8 mouse cellular contexts compared by ENCODE assay signal in genomic region chr17:53463496-53463840, GRCm38 (mm10). TPM values are rescaled to one million over a fixed set of nuclear protein-coding genes. Genes with fewer than 3 reads are reported as not detected.
A peak's percentile ranks its signal among the peaks of the same experiment; 100 is the strongest.
DNase-seq lines count a peak whose midpoint lies in the region; ATAC-seq and TF ChIP-seq lines count a peak whose summit lies in the region.

No protein-coding gene starts in this region.

- H3K4me3 ChIP-seq in heart, adult 2 months = peak overlapping the region; percentile 32; the same call in 1 of the 2 replicates
- peak overlapping the region; percentile 54 for H3K4me3 ChIP-seq in heart, embryonic 16.5 days (ENCODE audit: low read length)
- H3K4me3 ChIP-seq in liver, postnatal 0 days (ENCODE audit: low read depth, low read length) = peak overlapping the region; percentile 23

- intact Hi-C loops in heart, adult 2 months (cut with DNase I) = loop anchor here (2.0 kb wide), 1 partner anchor 15 kb away; the partner anchor contains the start of gene Rab5a
- intact Hi-C loops in heart, postnatal 14 days (cut with DNase I) = no loop called here

- DNase-seq in heart, adult 2 months = no peak
- DNase-seq in heart, postnatal 14 days = no peak
- DNase-seq in liver, postnatal 0 days = no peak
- DNase-seq in spleen, postnatal 14 days (ENCODE audit: low spot score in 2 of 2) = no peak
- DNase-seq in spleen, postnatal 36 days (ENCODE audit: low spot score in 2 of 2) = no peak

- no peaks in the 10 kb centered on the region for H3K9me3 ChIP-seq in heart, embryonic 16.5 days (replicated peaks; ENCODE audit: control insufficient read depth, low read length)
- no peaks in the 10 kb centered on the region for H3K9me3 ChIP-seq in liver, postnatal 0 days (ENCODE audit: low read length)

- TF ChIP-seq EP300 in heart, adult 2 months (IDR thresholded peaks at IDR 0.05; ENCODE audit: insufficient read depth, low read depth, low read length) = no peak
- TF ChIP-seq EP300 in liver, postnatal 0 days (IDR thresholded peaks at IDR 0.05; ENCODE audit: low read depth) = no peak

- peak; percentile 21 for ATAC-seq in CD4-positive, CD25-positive, alpha-beta regulatory T cell, adult 4 months
- ATAC-seq in heart, embryonic 16.5 days (replicated peaks; ENCODE audit: extremely low read depth, insufficient read depth, low FRiP score) = no peak
- ATAC-seq in liver, postnatal 0 days = no peak
- ATAC-seq in erythroid progenitor cell, adult 5-6 weeks (replicated peaks; ENCODE audit: low FRiP score, poor library complexity, severe bottlenecking) = no peak

- no peak for TF ChIP-seq CTCF in heart, adult 2 months (IDR thresholded peaks at IDR 0.05)
- no peak for TF ChIP-seq CTCF in liver, postnatal 0 days (IDR thresholded peaks at IDR 0.05; ENCODE audit: low read depth)

- no peaks in the 10 kb centered on the region for H3K36me3 ChIP-seq in heart, adult 2 months (ENCODE audit: control insufficient read depth, insufficient read depth, low read length)
- H3K36me3 ChIP-seq in heart, embryonic 16.5 days (ENCODE audit: control insufficient read depth, insufficient read depth) = no peaks in the 10 kb centered on the region
- H3K36me3 ChIP-seq in liver, postnatal 0 days (replicated peaks; ENCODE audit: insufficient read depth, low read length) = no peaks in the 10 kb centered on the region

- no peaks in the 10 kb centered on the region for H3K27me3 ChIP-seq in heart, adult 2 months (ENCODE audit: control insufficient read depth, insufficient read depth, low read length)
- H3K27me3 ChIP-seq in heart, embryonic 16.5 days (ENCODE audit: control insufficient read depth, insufficient read depth, low read length) = no peaks in the 10 kb centered on the region
- H3K27me3 ChIP-seq in liver, postnatal 0 days (ENCODE audit: insufficient read depth, low read length) = no peaks in the 10 kb centered on the region

- H3K79me2 ChIP-seq in heart, adult 2 months (replicated peaks; ENCODE audit: control insufficient read depth, insufficient read depth, low read length) = no peaks in the 10 kb centered on the region

- TF ChIP-seq POLR2A in heart, adult 2 months (IDR thresholded peaks at IDR 0.05; ENCODE audit: insufficient read depth, low read depth, low read length) = no peak

- H3K4me1 ChIP-seq in heart, adult 2 months (ENCODE audit: control insufficient read depth, insufficient read depth, low read length) = peaks cover 2% of the 10 kb centered on the region; the same call in 1 of the 2 replicates
- peaks cover 3% of the 10 kb centered on the region; the same call in 1 of the 2 replicates for H3K4me1 ChIP-seq in heart, embryonic 16.5 days (ENCODE audit: control insufficient read depth, insufficient read depth, low read length)
- no peaks in the 10 kb centered on the region for H3K4me1 ChIP-seq in liver, postnatal 0 days (ENCODE audit: insufficient read depth)

- peak overlapping the region; percentile 1 for H3K9ac ChIP-seq in heart, adult 2 months (ENCODE audit: low read depth, low read length)
- peak overlapping the region; percentile 63 for H3K9ac ChIP-seq in heart, embryonic 16.5 days (ENCODE audit: low read length)
- H3K9ac ChIP-seq in liver, postnatal 0 days (replicated peaks) = no peak overlapping the region

- peak overlapping the region; percentile 68 for H3K4me2 ChIP-seq in heart, embryonic 16.5 days (ENCODE audit: low read depth, low read length)
- peak overlapping the region; percentile 68 for H3K4me2 ChIP-seq in liver, postnatal 0 days (ENCODE audit: low read depth, low read length)

- WGBS in heart, adult 2 months = 12% methylated on average over 7 of the region's 9 CpGs
- 12% methylated on average over 7 of the region's 9 CpGs for WGBS in heart, embryonic 16.5 days
- WGBS in liver, postnatal 0 days (ENCODE audit: insufficient replicate concordance) = 22% methylated on average over 8 of the region's 9 CpGs

- H3K27ac ChIP-seq in heart, adult 2 months = peak overlapping the region; percentile 23; the same call in 1 of the 2 replicates
- no peak overlapping the region for H3K27ac ChIP-seq in heart, embryonic 16.5 days (ENCODE audit: low read length)
- H3K27ac ChIP-seq in liver, postnatal 0 days (ENCODE audit: low read depth) = no peak overlapping the region

RNA-seq across cellular contexts. Expression of gene Efhb, which starts 0.3 kb away (rescaled TPM):
- under 1 TPM; 0.10 to 0.16 TPM for total RNA-seq in heart, adult 2 months (2021)
- polyA plus RNA-seq in heart, adult 2 months (2012; rRNA removed) = 0.10 and 0.12 TPM in 2 replicates
- total RNA-seq in heart, postnatal 14 days (2021) = under 1 TPM; 0.20 to 0.33 TPM
- under 1 TPM in 1 of 2 experiments, not detected in 1; 0.12 TPM for polyA plus RNA-seq in CD4-positive, CD25-positive, alpha-beta regulatory T cell, adult 4 months (2017; shearing (Covaris generic))
- 0.41 and 0.47 TPM in 2 replicates for polyA plus RNA-seq in heart, embryonic 16.5 days (2015; fragmentation: Nextera tagmentation; extraction: Ambion mirVana)
- polyA plus RNA-seq in liver, postnatal 0 days (2015; fragmentation: Nextera tagmentation; extraction: Ambion mirVana) = 0.09 and 0.11 TPM in 2 replicates
- total RNA-seq in erythroid progenitor cell, adult 5-6 weeks (2015; ENCODE audit: low replicate concordance) = not detected in 2 replicates
- total RNA-seq in erythroid progenitor cell, adult 5-6 weeks (2017; ENCODE audit: low replicate concordance) = not detected in 2 replicates

RNA-seq across cellular contexts. Expression of gene Rab5a, which starts 15.6 kb away (rescaled TPM):
- 10 to 100 TPM; 48.5 to 55.5 TPM for total RNA-seq in heart, adult 2 months (2021)
- polyA plus RNA-seq in heart, adult 2 months (2012; rRNA removed) = 10.9 and 20.3 TPM in 2 replicates
- 10 to 100 TPM; 57.1 to 58.6 TPM for total RNA-seq in heart, postnatal 14 days (2021)
- 10 to 100 TPM in 1 of 2 experiments, 1 to 10 TPM in 1; 9.1 to 16.0 TPM for polyA plus RNA-seq in CD4-positive, CD25-positive, alpha-beta regulatory T cell, adult 4 months (2017; shearing (Covaris generic))
- 60.7 and 70.1 TPM in 2 replicates for polyA plus RNA-seq in heart, embryonic 16.5 days (2015; fragmentation: Nextera tagmentation; extraction: Ambion mirVana)
- polyA plus RNA-seq in liver, postnatal 0 days (2015; fragmentation: Nextera tagmentation; extraction: Ambion mirVana) = 32.6 and 35.2 TPM in 2 replicates
- total RNA-seq in erythroid progenitor cell, adult 5-6 weeks (2015; ENCODE audit: low replicate concordance) = 47.9 and 52.4 TPM in 2 replicates
- 52.2 and 55.8 TPM in 2 replicates for total RNA-seq in erythroid progenitor cell, adult 5-6 weeks (2017; ENCODE audit: low replicate concordance)
